Mouse (Mus musculus): ENCODE data around the gene Ep300. TPM values are rescaled to one million over a fixed set of nuclear protein-coding genes. Genes with fewer than 3 reads are reported as not detected.

The Ep300 gene
- polyA plus RNA-seq, 1 experiment from 2014 or later: 5.1 TPM

DNA sequence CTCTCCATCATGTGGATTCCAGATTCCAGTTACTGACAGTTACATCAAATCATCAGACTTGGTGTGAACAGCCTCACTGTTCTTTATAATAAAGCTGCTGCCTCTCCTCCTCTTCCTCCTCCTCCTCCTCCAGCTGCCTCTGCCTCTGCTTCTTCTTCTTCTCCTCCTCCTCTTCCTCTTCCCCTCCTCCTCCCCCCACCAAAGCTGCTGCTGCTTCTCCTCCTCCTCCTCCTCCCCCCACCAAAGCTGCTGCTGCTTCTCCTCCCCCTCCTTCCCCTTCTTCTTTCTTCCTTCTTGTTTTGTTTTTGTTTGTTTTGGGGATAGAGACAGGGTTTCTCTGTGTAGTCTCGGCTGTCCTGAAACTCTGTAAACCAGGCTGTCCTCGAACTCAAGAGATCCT, 17.1 kb upstream of the Ep300 start:
- H3K27ac ChIP-seq (ENCODE audit: low read depth): peak overlapping the region; percentile 35; the same call in 1 of the 2 replicates
- ATAC-seq: no peak
- DNase-seq: no peak
- H3K27me3 ChIP-seq (ENCODE audit: insufficient read depth, low read length): no peaks in the 10 kb centered on the region
- no peaks in the 10 kb centered on the region for H3K9me3 ChIP-seq (ENCODE audit: low read length)
- peaks cover 2% of the 10 kb centered on the region; the same call in 1 of the 2 replicates for H3K4me1 ChIP-seq (ENCODE audit: insufficient read depth)
- H3K36me3 ChIP-seq (replicated peaks; ENCODE audit: insufficient read depth, low read length): no peaks in the 10 kb centered on the region
- H3K4me2 ChIP-seq (ENCODE audit: low read depth, low read length): peak overlapping the region; percentile 36
- H3K4me3 ChIP-seq (ENCODE audit: low read depth, low read length): peak overlapping the region; percentile 5; the same call in 1 of the 2 replicates
- no peak overlapping the region for H3K9ac ChIP-seq (replicated peaks)
- whole genome bisulfite sequencing (ENCODE audit: insufficient replicate concordance): 17% methylated on average over 2 of the region's 2 CpGs
- TF ChIP-seq EP300 (IDR thresholded peaks at IDR 0.05; ENCODE audit: low read depth) (no peak), CTCF (IDR thresholded peaks at IDR 0.05; ENCODE audit: low read depth) (no peak)

DNA sequence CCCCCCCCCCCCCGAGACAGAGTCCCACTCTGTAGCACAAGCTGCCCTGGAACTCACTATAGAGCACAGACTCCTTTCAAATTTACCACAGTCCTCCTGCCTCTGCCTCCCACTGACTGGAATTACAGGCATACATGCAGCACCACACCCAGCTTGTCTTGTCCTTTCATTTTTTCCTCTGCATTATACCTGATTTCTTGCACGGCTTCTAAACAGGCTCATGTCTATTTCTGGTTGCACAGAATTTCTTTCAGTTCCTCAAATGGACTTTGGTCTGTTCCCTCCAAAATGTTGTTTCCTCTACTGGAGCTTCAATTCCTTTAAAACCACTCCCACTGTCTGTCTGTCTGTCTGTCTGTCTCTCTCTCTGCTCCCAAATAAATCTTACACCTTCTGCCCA, 16.6 kb upstream of the Ep300 start:
- 8% methylated on average over 1 of the region's 2 CpGs for WGBS (ENCODE audit: insufficient replicate concordance)
- Histone ChIP-seq H3K4me1 (ENCODE audit: insufficient read depth) (peaks cover 2% of the 10 kb centered on the region; the same call in 1 of the 2 replicates), H3K36me3 (replicated peaks; ENCODE audit: insufficient read depth, low read length) (no peaks in the 10 kb centered on the region), H3K9me3 (ENCODE audit: low read length) (no peaks in the 10 kb centered on the region), H3K4me2 (ENCODE audit: low read depth, low read length) (peak overlapping the region; percentile 36), H3K27me3 (ENCODE audit: insufficient read depth, low read length) (no peaks in the 10 kb centered on the region), H3K27ac (ENCODE audit: low read depth) (peak overlapping the region; percentile 35; the same call in 1 of the 2 replicates), H3K9ac (replicated peaks) (no peak overlapping the region), H3K4me3 (ENCODE audit: low read depth, low read length) (peak overlapping the region; percentile 5)
- no peak for DNase-seq
- ATAC-seq: no peak
- TF ChIP-seq EP300 (IDR thresholded peaks at IDR 0.05; ENCODE audit: low read depth) (no peak), CTCF (IDR thresholded peaks at IDR 0.05; ENCODE audit: low read depth) (no peak)

GRCm38 (mm10) chr15:81576961-81577360, 8.2 kb upstream of the Ep300 start:
- H3K4me3 ChIP-seq (ENCODE audit: low read depth, low read length): no peak overlapping the region
- no peaks in the 10 kb centered on the region for H3K36me3 ChIP-seq (replicated peaks; ENCODE audit: insufficient read depth, low read length)
- H3K27ac ChIP-seq (ENCODE audit: low read depth): no peak overlapping the region
- H3K4me1 ChIP-seq (ENCODE audit: insufficient read depth): no peaks in the 10 kb centered on the region
- no peak for TF ChIP-seq EP300 (IDR thresholded peaks at IDR 0.05; ENCODE audit: low read depth)
- no peak for TF ChIP-seq CTCF (IDR thresholded peaks at IDR 0.05; ENCODE audit: low read depth)
- H3K4me2 ChIP-seq (ENCODE audit: low read depth, low read length): no peak overlapping the region
- no peaks in the 10 kb centered on the region for H3K27me3 ChIP-seq (ENCODE audit: insufficient read depth, low read length)
- WGBS (ENCODE audit: insufficient replicate concordance): 36% methylated on average over 3 of the region's 3 CpGs
- H3K9ac ChIP-seq (replicated peaks): no peak overlapping the region
- ATAC-seq (no peak; the same call in 1 of the 2 replicates), DNase-seq (no peak)
- no peaks in the 10 kb centered on the region for H3K9me3 ChIP-seq (ENCODE audit: low read length)

- TF ChIP-seq EP300 (IDR thresholded peaks at IDR 0.05; ENCODE audit: low read depth): peak; percentile 87
- no peak for TF ChIP-seq CTCF (IDR thresholded peaks at IDR 0.05; ENCODE audit: low read depth)
- ATAC-seq (peak; percentile 98), DNase-seq (no peak)
- Histone ChIP-seq H3K4me3 (ENCODE audit: low read depth, low read length) (no peak overlapping the region), H3K4me1 (ENCODE audit: insufficient read depth) (no peaks in the 10 kb centered on the region), H3K9me3 (ENCODE audit: low read length) (no peaks in the 10 kb centered on the region), H3K4me2 (ENCODE audit: low read depth, low read length) (peak overlapping the region; percentile 38; the same call in 1 of the 2 replicates), H3K36me3 (replicated peaks; ENCODE audit: insufficient read depth, low read length) (no peaks in the 10 kb centered on the region), H3K9ac (replicated peaks) (no peak overlapping the region), H3K27me3 (ENCODE audit: insufficient read depth, low read length) (no peaks in the 10 kb centered on the region), H3K27ac (ENCODE audit: low read depth) (no peak overlapping the region)
- WGBS (ENCODE audit: insufficient replicate concordance): 80% methylated on average over 7 of the region's 7 CpGs
These were observed 7.4 kb upstream of the Ep300 start for GRCm38 (mm10) chr15:81577743-81578165.

- no peak for DNase-seq
- peak overlapping the region; percentile 97 for H3K4me3 ChIP-seq (ENCODE audit: low read depth, low read length)
- TF ChIP-seq EP300 (IDR thresholded peaks at IDR 0.05; ENCODE audit: low read depth) (no peak), CTCF (IDR thresholded peaks at IDR 0.05; ENCODE audit: low read depth) (no peak)
- peak overlapping the region; percentile 77 for H3K27ac ChIP-seq (ENCODE audit: low read depth)
- H3K9ac ChIP-seq (replicated peaks): peak overlapping the region; percentile 64
- no peak for ATAC-seq
- no peaks in the 10 kb centered on the region for H3K9me3 ChIP-seq (ENCODE audit: low read length)
- H3K4me2 ChIP-seq (ENCODE audit: low read depth, low read length): peak overlapping the region; percentile 68
- 8% methylated on average over 3 of the region's 3 CpGs for WGBS (ENCODE audit: insufficient replicate concordance)
- H3K4me1 ChIP-seq (ENCODE audit: insufficient read depth): peaks cover 11% of the 10 kb centered on the region; the same call in 1 of the 2 replicates
- no peaks in the 10 kb centered on the region for H3K27me3 ChIP-seq (ENCODE audit: insufficient read depth, low read length)
- peaks cover 3% of the 10 kb centered on the region for H3K36me3 ChIP-seq (replicated peaks; ENCODE audit: insufficient read depth, low read length)
These were observed 685 bp upstream of the Ep300 start for GRCm38 (mm10) chr15:81584466-81584865.

- H3K4me2 ChIP-seq (ENCODE audit: low read depth, low read length): peak overlapping the region; percentile 87
- H3K36me3 ChIP-seq (replicated peaks; ENCODE audit: insufficient read depth, low read length): peaks cover 9% of the 10 kb centered on the region
- ATAC-seq: peak; percentile 55
- H3K9ac ChIP-seq (replicated peaks): peak overlapping the region; percentile 100
- peak overlapping the region; percentile 97 for H3K4me3 ChIP-seq (ENCODE audit: low read depth, low read length)
- H3K27me3 ChIP-seq (ENCODE audit: insufficient read depth, low read length): no peaks in the 10 kb centered on the region
- H3K4me1 ChIP-seq (ENCODE audit: insufficient read depth): peaks cover 11% of the 10 kb centered on the region; the same call in 1 of the 2 replicates
- H3K9me3 ChIP-seq (ENCODE audit: low read length): no peaks in the 10 kb centered on the region
- DNase-seq: peak; percentile 87
- H3K27ac ChIP-seq (ENCODE audit: low read depth): peak overlapping the region; percentile 100
- no peak for TF ChIP-seq EP300 (IDR thresholded peaks at IDR 0.05; ENCODE audit: low read depth)
- TF ChIP-seq CTCF (IDR thresholded peaks at IDR 0.05; ENCODE audit: low read depth): peak; percentile 59
- WGBS (ENCODE audit: insufficient replicate concordance): 2% methylated on average over 65 of the region's 77 CpGs
These were observed 753 bp downstream of the Ep300 start for GRCm38 (mm10) chr15:81585746-81586461.

All from liver, postnatal 0 days (tissue).